Mouse (Mus musculus): ENCODE results near the gene Rnf20.

- no peak for TF ChIP-seq GATA1 (IDR thresholded peaks at IDR 0.05; ENCODE audit: borderline replicate concordance, low read length)
- TF ChIP-seq FLI1 (IDR thresholded peaks at IDR 0.05; ENCODE audit: low read length) = no peak
Measured at GRCm38 (mm10) chr4:49596846-49597182, 35.0 kb upstream of the Rnf20 start.

Measured in megakaryocyte, embryonic 14.5 days (primary cell).